Mouse (Mus musculus) cerebellum, postnatal 36 days (tissue): ENCODE results near the gene Baiap2.

Experiments used
- DNase-seq, 2 experiments: peaks; one replicate each; pipeline ENCODE4 v3.0.0; 2021 to 2022; ENCODE audit warnings: mixed read lengths in 2 of 2

Baiap2 gene

DNA sequence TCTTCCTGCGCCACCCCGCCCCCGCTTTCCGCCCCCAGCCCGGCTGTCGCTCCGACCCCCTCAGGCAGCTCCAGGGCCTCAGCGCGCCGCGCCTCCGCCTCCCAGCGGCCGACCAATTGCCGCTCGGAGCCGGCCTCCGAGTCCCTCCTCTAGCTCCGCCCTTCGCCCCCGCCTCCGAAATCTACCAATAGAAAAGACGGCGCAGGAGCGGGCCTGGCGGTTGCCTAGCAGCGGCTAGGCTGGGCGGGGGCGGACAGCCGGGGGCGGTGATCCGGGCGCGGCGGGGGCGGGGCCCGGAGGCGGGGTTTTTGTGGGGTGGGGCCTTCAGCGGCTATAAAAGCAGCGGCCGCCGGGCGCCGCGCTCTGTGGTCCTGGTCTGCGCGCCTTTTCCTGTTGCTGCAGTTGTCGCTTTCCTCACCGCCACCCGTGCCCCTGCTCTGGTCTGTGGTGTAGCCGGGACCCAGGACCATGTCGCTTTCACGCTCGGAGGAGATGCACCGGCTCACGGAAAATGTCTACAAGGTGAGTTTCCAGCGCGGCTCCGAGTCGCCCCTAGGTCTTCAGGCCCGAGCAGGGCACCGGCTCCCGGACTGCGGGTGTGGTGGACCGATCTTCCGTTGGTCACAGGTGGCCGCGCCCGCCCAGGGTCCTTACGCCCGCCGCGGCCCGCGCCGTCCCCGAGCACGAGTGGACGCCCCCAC lies at the start of gene Baiap2:
Gene Baiap2, plus strand, starts transcription at position 37 of the 701 bp plus-strand sequence.
- peak; percentile 96 to 99 for DNase-seq

DNA sequence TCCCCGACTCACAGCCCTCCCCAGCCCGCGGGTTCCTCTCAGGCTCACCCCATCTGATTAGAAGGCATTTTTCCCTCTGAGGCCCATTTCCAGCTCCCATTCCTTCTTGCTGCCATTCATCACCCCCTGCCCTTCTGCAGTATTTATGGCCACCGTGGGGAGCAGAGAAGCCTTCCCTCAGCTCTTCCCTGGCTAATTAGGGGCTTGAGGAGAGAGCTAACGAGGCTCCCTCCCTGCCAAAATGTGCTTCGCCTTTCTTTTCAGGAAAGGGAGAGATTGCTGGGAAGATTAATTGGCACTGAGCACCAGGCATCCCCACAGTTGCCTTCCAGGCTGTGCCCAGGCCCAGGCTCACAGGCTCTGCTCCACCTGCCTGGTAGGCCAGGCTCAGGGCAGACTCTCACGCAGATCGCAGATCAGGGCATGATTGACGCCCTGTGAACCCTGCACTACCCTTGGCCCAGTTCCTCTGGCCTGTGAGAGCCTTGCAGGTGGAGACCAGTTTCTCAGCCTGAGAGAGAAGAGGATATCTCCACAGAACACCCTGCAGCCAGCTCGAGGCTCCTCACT lies 48.8 kb upstream of the Baiap2 start:
- no peak for DNase-seq

DNA sequence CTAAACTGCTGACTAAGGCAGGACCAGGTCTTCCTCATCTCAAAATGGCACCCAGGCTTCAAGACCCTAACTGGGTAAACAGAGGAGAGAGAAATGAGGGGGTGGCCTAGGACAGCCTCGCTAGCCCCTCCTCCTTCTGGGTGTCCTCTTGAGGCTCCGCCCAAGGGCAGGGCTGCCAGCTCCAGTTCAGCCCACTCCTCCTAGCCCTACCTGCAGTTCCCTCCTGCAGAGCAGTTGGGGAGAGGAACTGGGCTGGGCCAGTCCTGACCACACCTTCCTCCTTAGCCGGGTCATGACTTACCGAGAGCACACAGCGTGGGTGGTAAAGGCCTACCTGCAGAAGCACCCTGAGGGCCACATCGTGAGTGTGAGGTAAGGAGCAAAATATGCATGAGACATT lies 47.9 kb upstream of the Baiap2 start:
- DNase-seq, result no peak

DNA sequence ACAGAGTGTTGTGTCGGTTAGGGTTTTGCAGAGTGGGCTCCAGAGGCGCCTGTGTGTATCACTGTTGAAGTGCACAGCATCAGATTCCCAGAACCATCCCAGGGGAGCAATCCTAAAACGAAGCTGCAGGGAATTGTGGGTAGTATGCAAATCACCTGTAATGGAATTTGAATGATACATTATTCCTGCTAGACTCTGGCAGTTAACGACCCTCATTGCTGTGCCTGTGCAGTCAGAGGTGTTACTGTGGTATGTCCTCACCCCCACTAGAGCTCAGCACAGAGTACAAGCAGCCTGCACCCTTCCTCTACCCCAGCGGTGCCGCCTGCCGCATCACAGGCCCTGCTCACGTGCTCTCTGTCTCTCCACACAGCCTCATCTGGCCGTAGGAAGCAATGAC lies 45.5 kb upstream of the Baiap2 start:
- no peak for DNase-seq

DNA sequence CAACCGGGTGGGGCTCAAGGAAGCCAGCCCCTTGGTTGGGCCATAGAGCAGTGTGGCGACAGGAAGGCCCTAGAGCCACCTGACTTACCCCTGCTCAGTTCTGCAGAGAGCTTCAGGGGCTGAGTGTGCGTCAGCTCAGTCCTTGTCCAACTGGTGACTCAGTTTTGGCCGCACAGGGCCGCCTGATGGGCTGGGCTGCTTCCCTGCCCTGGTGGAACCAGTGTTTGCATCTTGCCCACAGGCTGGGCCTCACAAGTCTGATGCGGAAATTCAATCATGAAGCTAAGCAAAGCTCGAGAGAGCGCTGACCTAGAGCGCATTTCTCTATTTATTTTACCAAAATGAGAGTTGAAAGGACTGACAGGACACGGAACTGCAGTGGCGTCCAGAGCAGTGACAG lies 43.6 kb upstream of the Baiap2 start:
- no peak for DNase-seq

DNA sequence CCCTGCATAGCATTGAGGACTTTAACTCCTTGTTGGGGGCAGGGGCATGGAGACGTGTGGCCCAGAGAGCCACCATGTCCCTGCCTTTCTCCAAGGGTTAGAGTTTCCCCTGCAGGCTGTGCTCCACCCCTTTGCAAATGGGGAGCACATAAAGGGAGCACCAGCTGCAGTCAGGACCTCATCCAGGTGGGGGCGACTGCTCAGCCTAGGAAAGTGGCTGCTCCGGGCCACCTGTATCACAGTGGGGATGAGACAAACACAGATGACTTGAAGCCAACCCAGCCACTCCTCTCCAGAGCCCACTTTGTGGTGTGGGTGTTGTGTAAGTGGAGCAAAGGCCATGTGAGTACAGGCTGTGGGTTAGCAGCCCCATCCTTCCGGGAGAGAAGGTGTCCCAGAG lies 41.4 kb upstream of the Baiap2 start:
- no peak for DNase-seq

DNA sequence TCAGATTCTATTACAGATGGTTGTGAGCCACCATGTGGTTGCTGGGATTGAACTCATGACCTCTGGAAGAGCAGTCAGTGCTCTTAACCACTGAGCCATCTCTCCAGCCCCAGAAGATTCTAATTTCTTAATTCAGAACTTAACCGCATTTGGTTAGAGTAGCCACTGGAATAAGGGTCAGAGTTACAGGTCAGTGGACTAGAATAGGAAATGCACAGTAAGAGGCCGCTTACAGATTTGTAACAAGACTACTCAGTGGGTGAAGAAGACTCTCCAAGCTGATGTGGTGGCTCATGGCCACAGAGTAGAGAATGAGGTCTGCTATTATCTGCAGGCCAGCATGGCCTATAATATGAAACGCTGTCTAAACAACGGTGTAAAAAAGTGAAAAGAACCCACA lies 39.7 kb upstream of the Baiap2 start:
- DNase-seq, result no peak

DNA sequence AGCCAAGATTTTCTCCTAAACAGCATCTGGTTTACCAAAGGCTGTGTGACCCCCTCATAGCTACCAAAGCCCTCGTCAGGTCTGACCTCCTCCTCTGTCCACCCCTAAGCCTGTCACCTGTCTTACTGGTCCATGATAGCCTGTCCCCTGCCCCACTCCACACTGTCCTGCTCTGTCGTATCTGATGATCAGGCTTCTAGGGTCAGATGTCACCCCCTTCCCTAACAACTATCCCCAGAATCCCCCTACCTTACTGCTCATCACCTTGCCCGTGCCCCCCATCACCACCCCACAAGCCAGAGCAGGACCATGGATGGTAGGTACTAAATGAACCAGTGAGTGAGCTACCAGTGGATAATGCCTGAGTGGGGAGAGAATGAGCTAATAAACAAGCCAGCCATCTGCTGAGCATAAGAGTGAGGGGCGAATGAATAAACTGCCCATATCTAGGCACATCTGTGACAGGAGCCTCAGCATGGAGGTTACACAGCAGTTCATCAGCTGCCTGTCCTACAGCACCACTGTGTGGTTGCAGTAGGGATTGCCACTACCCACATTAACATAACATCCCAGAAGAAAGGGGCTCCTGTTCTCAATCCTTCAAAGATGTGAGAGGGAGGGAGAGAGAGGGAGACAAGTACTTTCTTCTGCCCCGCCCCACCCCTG lies 37.8 kb upstream of the Baiap2 start:
- peak; percentile 80 to 84 for DNase-seq

DNA sequence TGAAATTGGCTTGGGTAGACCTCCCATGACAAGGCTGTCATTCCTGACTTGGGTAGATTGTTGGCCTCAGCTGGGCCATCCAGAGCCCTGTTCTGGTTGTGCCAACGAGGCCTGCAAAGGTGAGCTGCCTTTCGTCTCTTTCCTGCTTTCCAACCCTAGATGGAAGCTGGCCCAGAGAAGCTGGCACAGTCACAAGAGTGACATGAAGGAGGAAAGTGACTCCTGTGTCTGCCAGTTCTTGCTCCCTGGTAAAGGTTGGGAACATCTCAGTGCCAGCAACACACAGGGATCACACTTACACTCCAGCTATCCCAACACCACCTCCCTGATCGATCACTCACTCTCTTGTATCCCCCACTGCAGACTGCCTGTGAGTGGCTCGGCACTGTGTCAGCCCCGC lies 36.8 kb upstream of the Baiap2 start:
- DNase-seq, result peak; percentile 70

DNA sequence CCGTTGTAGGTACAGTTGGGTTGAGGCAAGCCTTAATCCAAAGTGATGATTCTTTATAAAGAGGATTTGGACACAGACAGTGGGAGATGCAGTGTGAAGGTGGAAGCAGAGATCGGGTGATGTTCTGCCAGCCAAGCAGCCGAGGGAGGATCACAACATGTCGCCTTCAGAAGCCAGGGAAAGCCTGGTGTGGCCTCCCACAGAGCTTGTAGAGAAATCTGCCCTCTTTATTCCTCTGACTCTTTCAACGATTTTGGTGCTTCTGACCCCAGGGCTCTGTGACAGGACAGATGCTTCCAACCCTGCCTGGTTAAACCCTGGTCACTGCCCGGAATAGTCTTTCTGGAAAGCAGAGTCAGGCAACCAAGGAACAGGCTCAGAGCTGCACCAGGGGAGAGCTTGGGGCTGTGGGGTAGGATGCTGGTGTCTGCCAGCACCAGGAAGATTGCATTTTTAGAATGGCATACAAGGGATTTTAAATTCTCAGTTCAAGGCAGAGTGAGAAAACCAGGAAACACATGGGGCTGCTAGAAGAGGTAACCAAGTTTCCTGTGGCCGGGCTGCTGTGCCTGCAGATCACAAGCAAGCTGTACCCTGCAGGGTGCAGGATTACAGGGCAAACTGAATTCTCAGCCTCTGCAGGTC lies 35.4 kb upstream of the Baiap2 start:
- DNase-seq, result no peak

DNA sequence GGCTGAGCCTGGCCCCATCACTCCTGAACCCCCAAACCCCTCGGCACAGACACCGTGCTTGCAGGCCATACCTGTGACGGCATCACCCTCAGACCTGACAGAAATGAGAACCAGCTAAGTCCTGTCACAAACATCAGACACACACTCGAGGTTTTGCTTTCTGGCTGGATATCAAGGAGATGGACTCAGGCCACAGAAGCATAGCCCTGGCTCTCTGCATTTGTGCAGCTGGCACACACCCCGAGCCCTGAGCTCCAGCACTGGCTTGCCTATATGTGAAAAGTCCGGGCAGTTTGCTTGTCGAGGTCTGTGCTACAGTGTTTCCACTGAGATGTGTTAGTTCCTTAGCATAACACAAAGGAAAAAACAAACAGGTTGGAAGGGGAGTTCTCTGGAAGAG lies 34.9 kb upstream of the Baiap2 start:
- no peak for DNase-seq

DNA sequence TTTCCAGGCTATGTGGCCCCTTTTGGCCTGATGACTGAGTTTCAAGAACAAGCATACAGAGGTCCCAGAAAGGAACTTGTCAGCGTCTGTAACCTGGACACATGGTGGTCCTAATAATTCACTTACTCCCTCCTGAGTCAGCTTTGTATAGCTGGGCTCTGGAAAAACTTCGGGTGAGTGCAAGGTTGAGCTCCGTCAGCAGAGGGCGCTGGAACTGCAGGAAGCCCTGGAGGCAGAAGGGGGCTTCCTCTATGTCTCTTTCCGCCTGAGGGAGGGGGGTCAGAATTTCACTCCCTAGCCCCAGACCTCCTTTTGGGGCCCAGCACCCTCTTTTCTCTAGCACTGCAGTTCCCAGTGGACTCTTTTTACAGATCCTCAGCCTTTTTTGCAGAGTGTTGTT lies 33.1 kb upstream of the Baiap2 start:
- DNase-seq, result peak; percentile 73 to 76

DNA sequence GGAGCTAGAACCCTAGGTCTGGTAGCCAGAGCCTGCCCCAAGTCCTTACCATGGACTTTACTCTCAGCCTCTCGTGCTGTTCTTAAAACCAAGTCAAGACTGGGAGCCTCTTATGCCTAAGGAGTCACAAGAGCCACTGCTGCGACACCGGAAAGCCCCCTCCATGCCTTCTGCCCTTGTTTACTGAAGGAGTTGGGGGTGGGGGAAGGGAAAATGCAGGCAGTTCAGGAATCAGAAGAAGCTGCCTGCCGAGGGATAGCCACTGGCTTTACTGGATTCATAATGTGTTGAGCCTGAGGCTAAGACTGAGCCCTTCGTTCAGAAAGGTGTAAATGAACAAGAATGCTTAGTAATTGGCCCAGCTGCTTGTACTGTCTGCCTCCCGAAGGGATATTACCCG lies 29.7 kb upstream of the Baiap2 start:
- DNase-seq, result peak in 1 of 2 experiments; percentile 24

DNA sequence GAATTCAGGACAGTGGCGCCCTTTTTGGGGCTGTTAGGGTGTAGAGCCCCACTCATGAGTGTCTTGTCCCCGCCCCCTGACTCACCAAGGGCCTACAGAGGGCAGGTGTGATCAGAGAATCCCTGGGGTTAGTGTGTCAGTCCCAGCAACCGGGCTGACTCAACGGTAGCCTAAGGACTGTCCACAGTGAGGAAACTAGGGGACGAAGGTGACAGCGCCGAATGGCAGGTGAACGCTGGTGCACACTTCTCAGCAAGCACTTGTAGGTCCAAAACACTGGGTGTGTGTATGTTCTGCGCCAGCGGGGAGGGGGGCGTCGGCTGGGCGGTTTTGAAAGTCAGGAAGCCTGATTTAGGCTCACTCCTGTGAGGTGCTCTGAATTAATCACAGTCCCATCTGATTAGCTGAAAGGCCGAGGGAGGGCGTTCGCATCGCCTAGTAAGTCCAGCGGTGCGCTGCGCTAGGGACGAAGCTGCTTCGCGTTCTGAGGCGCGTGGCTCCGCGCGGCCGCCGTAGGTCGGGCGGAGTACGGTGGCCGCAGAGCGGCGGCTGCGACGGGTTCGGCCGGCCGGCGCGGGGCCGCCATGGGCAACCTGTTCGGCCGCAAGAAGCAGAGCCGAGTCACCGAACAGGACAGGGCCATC lies 29.1 kb upstream of the Baiap2 start, which contains the start of gene Chmp6:
Gene Chmp6, plus strand, starts transcription at position 151 of the 644 bp plus-strand sequence.
- DNase-seq, result peak; percentile 95 to 96

DNA sequence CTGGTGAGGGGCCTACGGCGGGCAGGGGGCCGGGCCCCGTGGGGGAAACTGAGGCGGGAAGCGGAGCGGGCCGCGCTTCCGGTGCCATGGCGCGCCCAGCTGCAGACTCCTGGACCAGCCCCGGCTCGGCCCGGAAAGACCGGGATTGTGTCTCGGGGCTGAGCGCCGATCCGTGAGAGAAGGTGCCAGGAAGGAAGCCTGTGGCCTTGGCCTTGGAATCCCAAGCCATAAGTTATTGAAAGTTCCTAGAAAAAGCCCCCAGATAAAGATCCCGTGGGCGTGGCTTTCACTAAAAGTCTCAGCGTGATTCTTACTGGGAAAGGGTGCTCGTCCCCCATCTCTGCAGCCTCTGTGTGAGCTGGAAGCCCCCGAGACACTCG lies 28.6 kb upstream of the Baiap2 start:
- DNase-seq, result no peak

DNA sequence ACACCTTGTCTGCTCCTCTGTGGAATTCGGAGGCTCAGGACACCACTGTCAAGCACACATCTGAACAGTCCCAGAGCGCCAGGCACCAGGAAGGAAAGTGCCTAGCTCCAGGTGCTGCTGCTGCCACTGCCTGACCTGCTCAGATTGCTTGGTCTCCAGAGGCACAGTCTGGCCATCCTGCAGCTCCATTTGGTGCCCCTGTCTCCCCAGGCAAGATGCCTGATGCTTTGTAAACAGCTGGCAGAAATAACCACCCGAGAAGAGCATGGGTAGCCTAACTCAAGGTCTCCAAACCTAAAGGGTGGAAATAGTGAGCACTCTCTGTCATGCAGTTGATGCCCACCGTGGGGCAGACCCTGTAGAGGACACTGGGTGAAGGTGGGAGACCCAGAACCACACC lies 28.2 kb upstream of the Baiap2 start:
- DNase-seq, result no peak

DNA sequence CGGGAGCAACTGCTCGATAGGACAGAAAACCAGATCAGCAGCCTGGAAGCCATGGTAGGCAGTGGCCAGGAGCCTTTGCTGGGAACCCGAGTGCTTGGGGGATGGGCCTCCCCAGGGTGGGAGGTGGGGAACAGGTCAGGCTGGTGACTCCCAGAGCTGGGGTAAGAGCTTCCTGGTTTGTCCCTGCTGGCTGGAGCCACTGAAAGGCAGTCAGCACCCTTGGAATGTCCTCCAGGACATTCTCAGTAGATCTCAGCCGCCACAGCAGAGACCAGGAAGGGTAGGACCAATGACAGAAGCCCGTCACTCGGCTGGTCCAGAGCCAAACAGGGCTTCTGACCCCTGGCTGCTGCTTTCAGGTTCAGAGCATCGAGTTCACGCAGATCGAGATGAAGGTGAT lies 26.9 kb upstream of the Baiap2 start:
- DNase-seq, result no peak

DNA sequence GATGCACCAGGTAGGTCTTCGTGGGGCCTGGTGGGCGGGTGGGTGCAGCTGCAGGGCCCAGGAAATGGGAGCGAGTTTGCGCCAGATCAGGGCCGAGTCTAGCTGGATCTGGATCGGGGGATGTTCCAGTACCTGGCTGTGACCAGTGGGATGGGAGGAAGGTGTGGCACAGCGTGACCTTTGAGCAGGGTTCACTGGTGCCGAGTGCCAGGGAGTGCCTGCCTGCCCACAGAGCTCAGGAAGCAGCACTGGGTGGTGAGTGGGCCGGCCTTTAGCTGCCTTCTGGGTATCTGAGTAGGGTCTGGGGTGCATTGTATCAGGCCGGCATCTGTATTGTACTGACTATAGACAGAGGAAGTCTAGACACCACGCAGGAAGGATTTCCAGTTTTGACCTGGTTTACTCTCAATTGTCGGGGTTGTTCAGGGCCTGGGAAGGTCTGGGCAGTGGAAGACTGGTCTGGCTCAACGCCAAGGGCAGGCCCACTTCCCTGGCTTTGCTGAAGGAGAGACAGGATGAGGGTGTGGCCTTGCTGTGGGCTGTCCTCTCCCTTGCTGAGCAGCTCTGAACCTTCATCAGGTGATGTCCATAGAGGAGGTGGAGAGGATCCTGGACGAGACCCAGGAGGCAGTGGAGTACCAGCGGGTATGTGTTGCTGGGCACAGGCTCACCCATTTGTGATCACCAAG lies 26.3 kb upstream of the Baiap2 start:
- no peak for DNase-seq

DNA sequence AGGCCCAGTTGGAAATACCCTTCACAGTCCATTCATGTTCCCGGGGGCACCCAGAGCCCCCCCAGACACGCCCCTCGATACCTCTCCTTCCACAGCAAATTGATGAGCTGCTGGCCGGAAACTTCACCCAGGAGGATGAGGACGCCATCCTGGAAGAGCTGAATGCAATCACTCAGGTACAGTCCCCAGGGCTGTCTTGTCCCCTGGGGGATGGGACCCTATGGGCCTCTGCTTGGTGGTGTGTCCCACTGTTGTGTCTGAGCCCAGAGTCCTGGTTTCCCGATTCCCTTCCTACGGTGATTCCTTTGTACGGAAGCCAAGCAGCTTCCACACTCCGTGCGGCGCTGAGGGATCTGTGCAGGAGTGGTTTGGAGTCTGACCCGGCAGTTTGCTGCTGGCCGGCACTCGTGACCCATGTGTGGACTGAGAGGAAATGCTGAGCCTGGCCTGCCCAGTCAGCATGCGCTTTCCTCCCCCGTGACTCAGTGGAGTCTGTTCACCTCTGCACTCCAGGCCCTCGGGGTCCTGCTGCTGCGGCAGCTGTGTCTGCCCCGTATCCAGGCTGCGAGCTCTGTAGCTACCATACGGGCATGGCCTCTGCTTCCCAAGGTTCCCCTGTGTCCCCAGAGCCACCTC lies 25.6 kb upstream of the Baiap2 start:
- DNase-seq, result no peak

DNA sequence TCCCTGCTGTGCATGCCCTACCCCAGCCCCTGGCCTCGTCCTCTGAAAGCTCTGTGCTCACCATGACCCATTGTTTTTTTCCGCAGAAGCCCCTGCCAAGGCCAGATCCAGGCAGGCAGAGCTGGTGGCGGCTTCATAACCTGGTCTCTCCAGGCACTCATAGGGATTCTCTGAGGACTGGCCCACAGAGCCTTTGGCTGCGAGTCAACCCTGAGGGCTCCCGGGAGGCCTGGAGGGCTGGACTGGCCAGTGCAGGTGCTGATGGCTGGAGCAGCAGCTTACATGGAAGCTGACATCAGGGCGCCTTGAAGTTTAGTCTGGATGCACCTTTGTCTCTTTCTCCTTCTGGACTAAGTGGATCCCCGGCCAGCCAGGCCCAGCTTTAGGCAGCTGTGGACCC lies 24.0 kb upstream of the Baiap2 start:
- DNase-seq, result no peak

DNA sequence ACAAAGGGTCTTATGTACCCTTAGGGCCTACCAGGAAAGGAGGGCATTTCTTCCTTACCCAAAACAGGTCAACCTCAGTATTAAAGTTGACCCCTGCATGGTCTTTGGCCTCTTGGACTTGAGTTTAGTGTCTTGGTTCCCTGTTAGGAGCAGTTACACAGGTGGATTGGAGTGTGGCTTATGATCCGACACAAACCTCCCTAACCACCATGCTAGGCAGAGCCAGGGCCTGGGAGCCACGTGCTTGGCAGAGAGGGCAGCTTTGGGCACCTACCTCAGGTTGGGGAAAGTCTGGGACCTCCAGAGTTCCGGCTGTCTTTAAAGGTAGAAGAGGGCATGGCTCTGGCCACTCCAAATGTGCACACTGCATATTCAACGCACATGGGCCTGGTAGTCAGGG lies 23.1 kb upstream of the Baiap2 start:
- DNase-seq, result no peak

DNA sequence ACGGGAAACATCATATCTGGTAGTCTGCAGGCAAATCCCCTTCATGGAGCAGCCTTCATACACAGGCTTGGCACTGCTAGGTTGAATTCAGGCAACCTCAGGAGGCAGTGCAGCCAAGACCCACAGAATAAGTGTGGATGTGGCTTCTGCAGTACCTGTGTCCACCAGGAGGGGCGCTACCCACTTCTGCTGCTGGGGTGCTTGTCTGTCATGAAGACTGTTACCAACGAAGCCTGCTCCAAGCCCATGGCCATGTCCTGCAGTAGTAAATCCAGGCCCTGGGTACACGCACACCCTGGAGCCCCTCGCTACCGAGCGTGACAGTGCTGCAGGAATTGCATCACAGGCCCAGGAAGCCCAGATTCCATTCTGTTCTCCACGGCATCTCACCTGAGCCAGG lies 22.7 kb upstream of the Baiap2 start:
- peak; percentile 79 to 81 for DNase-seq
